Mouse (Mus musculus): Measurements from ENCODE around the gene Pafah1b2. TPM values are rescaled to one million over a fixed set of nuclear protein-coding genes. Genes with fewer than 3 reads are reported as not detected.

The Pafah1b2 gene
- total and polyA plus RNA-seq, 3 experiments: 17.1 to 49.0 (median 46.0) TPM

DNA sequence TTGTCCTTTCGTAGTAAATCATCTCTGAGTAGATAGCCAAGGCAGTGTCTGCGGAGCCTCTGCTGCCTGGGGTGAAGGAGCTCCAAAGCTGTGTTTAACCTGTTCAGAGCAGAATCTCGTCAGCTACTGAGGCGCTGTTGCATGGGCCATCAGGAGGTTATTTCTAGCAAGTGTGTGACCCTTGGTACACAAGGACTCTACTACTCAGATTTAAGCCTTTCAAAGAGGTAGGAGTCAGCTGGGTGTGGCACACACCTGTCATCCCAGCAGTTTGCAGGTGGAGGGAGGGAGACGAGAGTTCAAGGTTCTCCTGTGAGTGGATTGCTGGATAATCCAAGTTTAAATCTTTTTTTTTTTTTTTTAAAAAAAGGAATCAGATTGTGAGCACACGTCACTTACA is 7.5 kb upstream of the Pafah1b2 start:
- H3K27me3 ChIP-seq (ENCODE audit: control insufficient read depth, insufficient read depth, low read length): no peaks in the 10 kb centered on the region
- H3K4me3 ChIP-seq: no peak overlapping the region
- no peak overlapping the region for H3K27ac ChIP-seq
- 82% methylated on average over 6 of the region's 6 CpGs for WGBS
- peaks cover 11% of the 10 kb centered on the region for H3K4me1 ChIP-seq (ENCODE audit: control insufficient read depth, insufficient read depth, low read length)
- peaks cover 13% of the 10 kb centered on the region for H3K79me2 ChIP-seq (replicated peaks; ENCODE audit: control insufficient read depth, insufficient read depth, low read length)
- no peak overlapping the region for H3K9ac ChIP-seq (ENCODE audit: low read depth, low read length)
- TF ChIP-seq POLR2A (IDR thresholded peaks at IDR 0.05; ENCODE audit: insufficient read depth, low read depth, low read length): no peak
- TF ChIP-seq CTCF (IDR thresholded peaks at IDR 0.05): no peak
- no peak for TF ChIP-seq EP300 (IDR thresholded peaks at IDR 0.05; ENCODE audit: insufficient read depth, low read depth, low read length)
- DNase-seq: no peak
- H3K36me3 ChIP-seq (ENCODE audit: control insufficient read depth, insufficient read depth, low read length): peaks cover 6% of the 10 kb centered on the region
- intact Hi-C loops (cut with DNase I): no loop called here

- Histone ChIP-seq H3K27ac (no peak overlapping the region), H3K36me3 (ENCODE audit: control insufficient read depth, insufficient read depth, low read length) (peaks cover 6% of the 10 kb centered on the region), H3K4me1 (ENCODE audit: control insufficient read depth, insufficient read depth, low read length) (peaks cover 15% of the 10 kb centered on the region), H3K4me3 (no peak overlapping the region), H3K79me2 (replicated peaks; ENCODE audit: control insufficient read depth, insufficient read depth, low read length) (peaks cover 10% of the 10 kb centered on the region), H3K9ac (ENCODE audit: low read depth, low read length) (no peak overlapping the region), H3K27me3 (ENCODE audit: control insufficient read depth, insufficient read depth, low read length) (no peaks in the 10 kb centered on the region)
- intact Hi-C loops (cut with DNase I): no loop called here
- no peak for DNase-seq
- TF ChIP-seq EP300 (IDR thresholded peaks at IDR 0.05; ENCODE audit: insufficient read depth, low read depth, low read length) (no peak), POLR2A (IDR thresholded peaks at IDR 0.05; ENCODE audit: insufficient read depth, low read depth, low read length) (no peak), CTCF (IDR thresholded peaks at IDR 0.05) (no peak)
- 55% methylated on average over 6 of the region's 6 CpGs for WGBS
Measured at GRCm38 (mm10) chr9:46018316-46018715, 5.8 kb upstream of the Pafah1b2 start.

DNA sequence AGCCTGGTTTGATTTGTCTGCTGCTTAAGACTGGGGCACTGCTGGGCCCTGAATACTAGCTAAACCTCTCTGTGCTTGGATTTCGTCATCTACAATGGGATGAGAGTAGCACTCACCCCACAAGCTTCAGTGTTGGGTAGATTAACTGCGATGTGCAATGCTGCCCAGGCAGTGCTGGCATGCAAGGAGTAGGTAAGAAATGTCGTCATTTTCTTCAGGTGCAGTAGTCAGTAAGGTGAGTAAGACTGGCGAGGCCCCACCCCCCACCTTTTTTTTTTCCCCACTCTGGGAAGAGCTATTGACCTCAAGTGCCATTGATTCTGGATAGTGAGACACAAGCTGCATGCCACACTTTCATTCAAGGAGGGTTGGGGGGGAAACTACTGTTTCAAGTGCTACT is 3.9 kb upstream of the Pafah1b2 start:
- DNase-seq: no peak
- peaks cover 18% of the 10 kb centered on the region for H3K4me1 ChIP-seq (ENCODE audit: control insufficient read depth, insufficient read depth, low read length)
- peaks cover 8% of the 10 kb centered on the region for H3K79me2 ChIP-seq (replicated peaks; ENCODE audit: control insufficient read depth, insufficient read depth, low read length)
- H3K4me3 ChIP-seq: no peak overlapping the region
- H3K27me3 ChIP-seq (ENCODE audit: control insufficient read depth, insufficient read depth, low read length): no peaks in the 10 kb centered on the region
- WGBS: 77% methylated on average over 4 of the region's 4 CpGs
- no peak overlapping the region for H3K27ac ChIP-seq
- TF ChIP-seq POLR2A (IDR thresholded peaks at IDR 0.05; ENCODE audit: insufficient read depth, low read depth, low read length) (no peak), EP300 (IDR thresholded peaks at IDR 0.05; ENCODE audit: insufficient read depth, low read depth, low read length) (no peak), CTCF (IDR thresholded peaks at IDR 0.05) (no peak)
- no peak overlapping the region for H3K9ac ChIP-seq (ENCODE audit: low read depth, low read length)
- intact Hi-C loops (cut with DNase I): no loop called here
- peaks cover 6% of the 10 kb centered on the region for H3K36me3 ChIP-seq (ENCODE audit: control insufficient read depth, insufficient read depth, low read length)

DNA sequence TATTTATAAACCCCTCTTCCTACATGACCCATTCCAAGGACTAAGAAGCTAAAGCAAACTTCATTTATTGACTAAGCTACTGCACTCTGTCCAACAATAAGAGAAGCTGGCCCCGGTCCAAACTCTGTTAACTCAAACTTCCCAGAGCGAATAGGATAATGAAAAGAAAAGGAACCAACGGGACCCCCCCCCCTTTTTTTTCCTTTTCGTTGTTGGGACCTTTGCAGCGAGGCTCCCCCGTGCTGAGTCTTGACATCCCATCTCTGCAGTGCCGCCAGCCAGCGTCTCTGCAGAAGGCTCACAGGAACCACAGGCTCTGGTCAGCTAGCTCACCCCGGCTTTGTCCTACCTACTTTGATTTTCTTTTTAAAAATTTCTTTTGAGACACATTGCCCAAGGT is 3.3 kb upstream of the Pafah1b2 start:
- Histone ChIP-seq H3K79me2 (replicated peaks; ENCODE audit: control insufficient read depth, insufficient read depth, low read length) (peaks cover 8% of the 10 kb centered on the region), H3K4me3 (peak overlapping the region; percentile 29; the same call in 1 of the 2 replicates), H3K9ac (ENCODE audit: low read depth, low read length) (no peak overlapping the region), H3K27me3 (ENCODE audit: control insufficient read depth, insufficient read depth, low read length) (no peaks in the 10 kb centered on the region), H3K36me3 (ENCODE audit: control insufficient read depth, insufficient read depth, low read length) (peaks cover 6% of the 10 kb centered on the region), H3K27ac (peak overlapping the region; percentile 76), H3K4me1 (ENCODE audit: control insufficient read depth, insufficient read depth, low read length) (peaks cover 18% of the 10 kb centered on the region)
- DNase-seq: peak; percentile 35 to 49
- TF ChIP-seq EP300 (IDR thresholded peaks at IDR 0.05; ENCODE audit: insufficient read depth, low read depth, low read length) (no peak), CTCF (IDR thresholded peaks at IDR 0.05) (no peak), POLR2A (IDR thresholded peaks at IDR 0.05; ENCODE audit: insufficient read depth, low read depth, low read length) (no peak)
- 9% methylated on average over 9 of the region's 9 CpGs for WGBS
- intact Hi-C loops (cut with DNase I): no loop called here

DNA sequence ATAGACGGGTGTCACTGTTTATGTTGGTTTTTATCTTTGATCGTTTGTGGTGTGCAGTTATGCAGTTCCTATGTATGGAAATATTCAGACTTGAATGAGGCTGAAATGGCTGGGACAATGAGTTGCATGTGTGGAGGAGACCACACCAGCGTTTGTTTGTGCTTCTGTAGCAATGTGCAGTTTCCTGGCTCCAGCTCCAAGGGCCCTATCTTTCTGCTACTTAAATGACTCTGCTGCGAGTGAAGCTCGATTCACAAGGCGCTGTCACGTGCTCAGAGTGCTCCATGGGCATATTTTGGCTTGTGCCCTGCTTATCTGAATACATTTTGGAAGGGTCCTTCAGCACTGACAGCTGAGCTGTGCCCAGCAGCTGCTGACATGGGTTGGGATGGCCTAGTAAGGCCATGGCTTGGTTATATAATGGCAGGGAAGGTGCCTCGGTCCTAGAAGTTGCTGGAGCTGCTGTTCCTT is 2.6 kb upstream of the Pafah1b2 start:
- intact Hi-C loops (cut with DNase I): no loop called here
- H3K27ac ChIP-seq: peak overlapping the region; percentile 76
- H3K36me3 ChIP-seq (ENCODE audit: control insufficient read depth, insufficient read depth, low read length): peaks cover 6% of the 10 kb centered on the region
- TF ChIP-seq EP300 (IDR thresholded peaks at IDR 0.05; ENCODE audit: insufficient read depth, low read depth, low read length) (peak; percentile 97), CTCF (IDR thresholded peaks at IDR 0.05) (no peak; the same call in 1 of the 2 replicates), POLR2A (IDR thresholded peaks at IDR 0.05; ENCODE audit: insufficient read depth, low read depth, low read length) (peak; percentile 38; the same call in 1 of the 2 replicates)
- no peak overlapping the region; the same call in 1 of the 2 replicates for H3K9ac ChIP-seq (ENCODE audit: low read depth, low read length)
- WGBS: 6% methylated on average over 8 of the region's 8 CpGs
- H3K79me2 ChIP-seq (replicated peaks; ENCODE audit: control insufficient read depth, insufficient read depth, low read length): peaks cover 7% of the 10 kb centered on the region
- H3K4me3 ChIP-seq: peak overlapping the region; percentile 29
- no peaks in the 10 kb centered on the region for H3K27me3 ChIP-seq (ENCODE audit: control insufficient read depth, insufficient read depth, low read length)
- peak; percentile 68 to 84 for DNase-seq
- H3K4me1 ChIP-seq (ENCODE audit: control insufficient read depth, insufficient read depth, low read length): peaks cover 18% of the 10 kb centered on the region

DNA sequence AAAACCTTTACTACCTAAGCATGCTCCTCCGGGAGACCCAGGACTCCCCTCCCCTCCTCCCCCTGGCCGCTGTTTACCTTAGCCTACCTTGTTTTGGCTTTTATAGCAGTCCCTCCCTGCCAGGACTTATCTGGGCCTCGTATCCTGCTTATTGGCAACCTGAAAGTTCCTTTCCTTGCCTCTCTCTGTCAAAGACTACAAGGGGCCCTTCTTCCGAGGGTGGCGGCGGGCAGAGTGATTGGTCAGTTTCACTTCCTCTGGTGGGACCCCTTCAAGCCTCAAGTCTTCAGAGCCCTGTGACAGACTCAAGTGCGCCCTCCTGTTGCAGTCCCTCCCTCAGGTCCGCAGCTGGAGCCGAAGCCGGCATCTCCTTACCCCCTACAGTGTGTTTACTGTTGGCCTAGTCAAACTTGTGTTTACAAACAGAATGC is 1.8 kb upstream of the Pafah1b2 start:
- DNase-seq: peak; percentile 71 to 72
- H3K4me3 ChIP-seq: peak overlapping the region; percentile 97
- peaks cover 7% of the 10 kb centered on the region for H3K79me2 ChIP-seq (replicated peaks; ENCODE audit: control insufficient read depth, insufficient read depth, low read length)
- peak overlapping the region; percentile 79 for H3K9ac ChIP-seq (ENCODE audit: low read depth, low read length)
- intact Hi-C loops (cut with DNase I): no loop called here
- peaks cover 18% of the 10 kb centered on the region for H3K4me1 ChIP-seq (ENCODE audit: control insufficient read depth, insufficient read depth, low read length)
- peaks cover 6% of the 10 kb centered on the region for H3K36me3 ChIP-seq (ENCODE audit: control insufficient read depth, insufficient read depth, low read length)
- TF ChIP-seq CTCF (IDR thresholded peaks at IDR 0.05) (peak; percentile 52), EP300 (IDR thresholded peaks at IDR 0.05; ENCODE audit: insufficient read depth, low read depth, low read length) (no peak)
- H3K27me3 ChIP-seq (ENCODE audit: control insufficient read depth, insufficient read depth, low read length): no peaks in the 10 kb centered on the region
- WGBS: 8% methylated on average over 10 of the region's 10 CpGs
- H3K27ac ChIP-seq: peak overlapping the region; percentile 98

Data from heart, adult 2 months (tissue).